Mouse (Mus musculus): ENCODE measurements around the gene Mpst. TPM values are rescaled to one million over a fixed set of nuclear protein-coding genes. Genes with fewer than 3 reads are reported as not detected.

Gene Mpst
- polyA plus RNA-seq (2012; rRNA removed) = 399 and 401 TPM in 2 replicates

DNA sequence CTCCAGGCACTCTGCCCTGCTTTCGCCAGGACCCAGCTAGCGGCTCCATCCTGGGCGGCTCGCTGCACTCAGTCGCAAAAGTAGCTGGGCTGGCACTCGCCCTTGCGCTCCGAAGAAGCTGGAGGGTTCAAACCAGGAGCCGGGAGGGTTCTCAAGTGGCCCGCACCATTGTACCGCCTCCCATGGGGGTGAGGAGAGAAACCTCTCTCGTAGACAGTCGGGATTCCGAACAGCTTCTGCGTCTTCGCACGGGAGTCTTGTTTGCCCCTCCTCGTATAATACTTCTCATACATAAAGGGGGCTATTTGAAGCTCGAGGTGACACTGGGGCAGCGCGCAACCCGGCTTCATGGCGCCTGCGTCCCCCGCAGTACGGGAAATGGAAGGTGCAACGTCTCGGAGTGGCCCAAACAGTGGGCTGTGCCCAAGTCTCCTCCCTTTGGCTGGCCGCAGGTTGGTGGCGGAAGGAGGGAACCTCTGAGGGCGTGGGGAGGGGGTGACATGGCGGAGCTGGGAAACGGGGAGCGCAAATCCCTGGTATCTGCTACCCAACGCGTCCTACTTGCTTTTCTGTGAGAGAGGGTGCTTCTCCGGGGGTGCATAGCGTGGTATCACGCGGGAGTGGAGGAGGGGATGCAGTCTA, at the start of gene Mpst:
Gene Mpst, plus strand, starts transcription at position 124 of the 642 bp plus-strand sequence.

DNA sequence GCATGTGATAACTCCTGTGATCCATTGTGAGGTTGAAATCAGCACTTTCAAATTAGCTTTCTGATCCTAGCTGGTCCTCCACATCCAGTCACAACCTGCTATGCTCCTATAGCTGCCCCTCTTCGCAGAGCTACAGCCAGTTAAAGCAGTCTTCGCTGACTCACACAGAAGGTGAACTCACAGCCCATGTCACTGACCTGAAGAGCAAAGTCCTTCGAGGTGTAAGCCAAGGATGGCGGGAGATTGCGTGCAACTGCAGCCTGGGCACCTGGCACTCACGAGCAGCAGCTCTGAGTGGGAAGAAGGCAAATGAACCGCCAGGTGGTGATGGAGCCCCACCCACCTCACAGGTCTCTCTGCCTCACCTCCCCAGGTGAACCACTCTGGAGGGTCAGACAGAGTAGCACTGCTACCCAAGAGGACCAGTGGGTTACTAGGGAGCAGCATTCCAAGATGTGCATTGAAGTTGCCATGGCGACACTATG, 10.7 kb upstream of the Mpst start, which contains the start of gene Tex33:
Gene Tex33, minus strand, starts transcription at position 435 of the 485 bp plus-strand sequence.

DNA sequence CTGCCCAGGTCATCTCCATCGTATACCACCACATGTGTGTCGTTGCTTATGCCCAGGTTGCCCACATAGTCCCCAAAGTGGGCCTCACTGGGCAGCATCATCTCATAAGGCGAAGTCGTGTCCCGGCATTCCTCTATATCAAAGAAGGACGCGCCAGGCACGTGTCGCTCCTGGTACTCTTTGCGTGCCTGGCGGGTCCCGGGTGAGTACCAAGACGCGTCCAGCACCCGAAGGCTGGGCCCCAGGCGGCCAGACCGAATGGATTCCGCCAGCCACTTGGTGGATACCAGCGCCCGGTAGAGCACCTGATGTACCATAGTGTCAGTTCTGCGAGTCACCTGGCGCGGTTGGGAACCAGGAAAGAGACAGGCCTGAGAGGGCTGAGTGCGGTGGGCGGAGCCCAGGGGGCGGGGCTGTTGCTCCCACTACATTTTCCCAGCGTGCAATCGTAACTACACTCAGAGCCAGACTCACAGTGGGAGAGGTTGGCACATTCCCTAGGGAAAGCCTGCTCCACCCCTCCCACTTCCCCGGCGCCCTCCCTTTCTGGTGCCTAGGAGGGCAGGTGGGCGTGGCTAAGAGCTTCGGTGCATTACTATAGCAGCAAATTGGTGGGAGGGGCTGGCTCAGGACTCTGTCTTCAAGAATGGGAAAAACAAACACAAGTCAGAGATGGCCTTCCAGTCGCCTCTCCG, 552 bp upstream of the Mpst start, which contains the start of gene Tst:
Gene Tst, minus strand, starts transcription at position 391 of the 695 bp plus-strand sequence.

GRCm38 (mm10) chr15:78428391-78429138, 22.3 kb downstream of the Mpst start, which contains the start of gene Kctd17:
Gene Kctd17 (plus strand): TSS chr15:78428564.

Other genes with a start within 250 kb of the Mpst start
- gene Ift27, start 232.3 kb upstream of the Mpst start, polyA plus RNA-seq (2012; rRNA removed) = 22.5 and 25.2 TPM in 2 replicates
- gene Pvalb, start 200.0 kb upstream of the Mpst start, polyA plus RNA-seq (2012; rRNA removed) = 0.32 and 1.7 TPM in 2 replicates
- gene Ncf4, start 161.6 kb upstream of the Mpst start, polyA plus RNA-seq (2012; rRNA removed) = 2.7 and 4.7 TPM in 2 replicates
- 2.1 and 3.5 TPM in 2 replicates for gene Csf2rb2, start 100.7 kb upstream of the Mpst start, polyA plus RNA-seq (2012; rRNA removed)
- 2.9 and 3.2 TPM in 2 replicates for gene Csf2rb, start 80.7 kb upstream of the Mpst start, polyA plus RNA-seq (2012; rRNA removed)
- not detected in 2 replicates for gene Tex33, start 10.5 kb upstream of the Mpst start, polyA plus RNA-seq (2012; rRNA removed)
- gene Tst, start 509 bp upstream of the Mpst start, polyA plus RNA-seq (2012; rRNA removed) = 197 and 218 TPM in 2 replicates
- gene Kctd17, start 22.1 kb downstream of the Mpst start, polyA plus RNA-seq (2012; rRNA removed) = 107 and 127 TPM in 2 replicates
- gene Tmprss6, start 62.2 kb downstream of the Mpst start, polyA plus RNA-seq (2012; rRNA removed) = 0.11 and 0.18 TPM in 2 replicates
- 0.53 and 0.67 TPM in 2 replicates for gene Il2rb, start 88.9 kb downstream of the Mpst start, polyA plus RNA-seq (2012; rRNA removed)
- 19.0 and 21.3 TPM in 2 replicates for gene C1qtnf6, start 125.0 kb downstream of the Mpst start, polyA plus RNA-seq (2012; rRNA removed)
- 0.11 and 0.17 TPM in 2 replicates for gene Sstr3, start 138.3 kb downstream of the Mpst start, polyA plus RNA-seq (2012; rRNA removed)
- gene Rac2, start 166.4 kb downstream of the Mpst start, polyA plus RNA-seq (2012; rRNA removed) = 19.9 and 28.7 TPM in 2 replicates
- gene Cyth4, start 190.6 kb downstream of the Mpst start, polyA plus RNA-seq (2012; rRNA removed) = 5.4 and 7.4 TPM in 2 replicates

Data from stomach, adult 2 months (tissue).